Mouse (Mus musculus): ENCODE measurements at regions not wholly inside any gene's neighbourhood (a gene's known extent, or its start where the extent isn't known, plus 50 kb on each side); places are given as distances from the start of the nearest gene placed in this dataset.

DNA sequence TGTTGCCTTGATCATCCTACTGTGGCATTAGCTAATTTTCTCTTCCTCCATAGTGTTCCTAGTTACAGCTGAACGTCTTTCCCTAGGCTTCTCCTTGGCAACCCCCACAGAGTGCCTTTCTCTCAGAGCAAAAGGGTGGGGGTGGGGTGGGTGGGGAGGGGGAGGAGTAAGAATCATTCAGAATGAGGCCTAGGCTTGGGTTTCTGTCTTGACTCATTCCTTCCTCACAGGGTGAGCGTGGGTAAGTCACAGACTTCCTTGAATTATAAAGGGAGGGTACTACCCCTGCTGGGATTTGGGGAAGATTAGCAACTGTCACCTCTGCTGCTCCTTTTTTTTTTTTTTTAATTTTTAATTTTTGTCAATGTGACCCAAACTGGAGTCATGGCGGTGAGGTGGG, 114.5 kb downstream of the Dhx35 start:
- DNase-seq (ENCODE audit: low spot score) = no peak

GRCm38 (mm10) chr2:158910325-158910724, 115.7 kb downstream of the Dhx35 start:
- DNase-seq (ENCODE audit: low spot score) = no peak

DNA sequence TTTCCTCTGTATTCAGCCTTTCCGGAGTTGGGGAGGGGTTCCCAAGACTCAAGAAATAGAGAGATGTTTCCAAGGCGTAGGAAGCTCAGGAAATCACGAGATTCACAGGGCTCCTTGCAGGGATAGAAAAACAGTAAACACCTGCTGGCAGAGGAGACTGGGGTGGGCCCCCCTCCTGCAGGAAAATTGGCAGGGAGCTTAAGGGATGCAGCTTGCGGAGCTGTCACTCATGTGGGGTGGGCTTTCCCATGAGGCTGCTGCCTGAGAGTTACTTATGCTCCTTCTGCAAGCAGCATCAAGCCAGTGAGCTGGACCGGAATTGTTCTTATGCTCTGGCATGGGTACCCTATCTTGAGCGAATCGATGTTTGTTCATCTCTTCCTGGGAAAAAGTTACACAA, 116.6 kb downstream of the Dhx35 start:
- DNase-seq (ENCODE audit: low spot score) = no peak

GRCm38 (mm10) chr2:158912631-158913258, 118.1 kb downstream of the Dhx35 start:
- DNase-seq (ENCODE audit: low spot score) = no peak

DNA sequence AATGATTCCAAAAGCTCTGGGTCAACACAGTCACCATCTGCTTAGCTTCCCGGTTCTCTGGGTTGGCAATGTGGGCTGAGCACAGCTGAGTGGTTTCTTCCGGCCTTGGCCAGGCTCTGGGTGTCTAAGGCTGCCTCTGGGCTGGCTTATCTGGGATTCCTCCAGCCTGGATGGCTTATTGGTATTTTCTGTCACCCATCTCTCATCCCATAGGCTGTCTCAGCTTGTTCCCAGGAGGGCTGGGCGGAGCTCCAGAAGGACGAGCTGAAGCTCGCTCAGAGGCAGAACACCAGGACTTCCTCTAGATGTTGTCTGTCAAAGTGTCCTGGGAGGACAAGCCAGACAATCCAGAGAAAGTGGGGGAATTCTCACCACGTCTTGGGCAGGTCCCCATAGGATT, 122.8 kb downstream of the Dhx35 start:
- DNase-seq (ENCODE audit: low spot score) = no peak

GRCm38 (mm10) chr2:158918312-158918711, 123.7 kb downstream of the Dhx35 start:
- DNase-seq (ENCODE audit: low spot score) = no peak

- DNase-seq (ENCODE audit: low spot score) = no peak
These were observed 127.0 kb downstream of the Dhx35 start for GRCm38 (mm10) chr2:158921342-158922255.

DNA sequence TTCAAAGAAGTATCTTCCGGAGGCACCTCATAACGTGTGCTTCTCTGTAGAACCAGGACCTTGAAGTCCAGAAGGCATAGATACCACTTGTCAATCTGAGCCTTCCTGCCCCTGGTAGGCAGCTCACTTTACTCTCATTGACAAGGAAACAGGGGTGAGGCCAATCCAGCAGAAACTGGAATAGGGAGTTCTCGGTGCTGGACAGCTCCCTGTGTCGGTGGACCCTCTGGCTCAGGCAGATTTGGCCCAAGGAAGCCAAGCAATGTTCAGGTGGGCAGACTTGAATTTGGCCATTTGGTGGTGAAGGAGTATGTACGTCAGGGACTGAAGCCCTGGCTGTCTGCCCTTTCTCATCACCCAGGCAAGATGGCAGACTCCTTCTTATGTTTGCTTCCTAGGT, 128.2 kb downstream of the Dhx35 start:
- DNase-seq (ENCODE audit: low spot score) = no peak

DNA sequence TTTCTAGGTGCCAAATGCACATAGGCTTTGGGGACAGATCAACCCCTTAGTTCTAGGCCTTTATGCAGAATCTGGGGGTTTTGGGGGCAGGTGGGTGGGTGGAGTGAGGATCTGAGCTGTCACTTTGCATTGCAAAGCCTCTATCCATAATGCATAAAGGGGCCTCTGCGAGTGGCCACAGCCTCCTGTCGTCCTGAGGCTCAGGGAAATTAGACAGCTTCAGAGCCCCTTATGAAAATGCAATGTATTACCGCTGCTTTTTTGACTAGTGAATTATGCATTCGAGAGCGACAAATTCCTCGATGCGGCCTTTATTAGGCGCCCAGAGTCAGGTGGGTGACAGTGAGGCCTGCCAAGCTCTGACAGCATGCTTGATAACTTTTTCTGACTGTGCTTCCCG, 134.9 kb downstream of the Dhx35 start:
- DNase-seq (ENCODE audit: low spot score) = no peak

DNA sequence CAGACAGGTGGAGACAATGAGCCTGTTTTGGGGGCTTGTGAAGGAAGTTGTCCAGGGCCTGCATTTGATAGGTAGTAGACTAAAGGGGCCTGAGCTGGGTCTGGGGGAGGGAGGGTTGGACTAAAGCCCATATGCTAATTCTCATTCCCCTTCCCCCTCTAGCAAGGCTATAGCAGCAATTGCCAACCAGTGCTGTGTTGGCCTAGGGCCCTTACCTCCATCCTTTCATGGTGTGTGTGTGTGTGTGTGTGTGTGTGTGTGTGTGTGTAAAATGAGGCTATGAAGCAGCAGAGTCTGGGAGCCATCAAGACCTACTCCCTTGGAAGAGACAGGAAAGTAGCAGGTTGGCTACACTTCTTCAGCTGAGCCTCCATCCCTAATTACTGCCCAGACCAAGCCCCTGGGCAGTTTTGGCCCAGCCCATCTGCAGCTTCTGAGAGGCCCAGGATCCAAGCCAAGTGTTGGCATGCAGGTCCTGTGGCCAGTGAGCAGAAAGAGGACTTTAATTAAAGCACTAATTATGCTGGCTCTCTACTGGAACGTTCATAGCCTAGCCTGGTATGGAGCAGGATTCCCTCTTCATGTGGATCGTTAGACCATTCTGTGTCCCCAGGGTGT, 143.4 kb downstream of the Dhx35 start:
- no peak for DNase-seq (ENCODE audit: low spot score)

DNA sequence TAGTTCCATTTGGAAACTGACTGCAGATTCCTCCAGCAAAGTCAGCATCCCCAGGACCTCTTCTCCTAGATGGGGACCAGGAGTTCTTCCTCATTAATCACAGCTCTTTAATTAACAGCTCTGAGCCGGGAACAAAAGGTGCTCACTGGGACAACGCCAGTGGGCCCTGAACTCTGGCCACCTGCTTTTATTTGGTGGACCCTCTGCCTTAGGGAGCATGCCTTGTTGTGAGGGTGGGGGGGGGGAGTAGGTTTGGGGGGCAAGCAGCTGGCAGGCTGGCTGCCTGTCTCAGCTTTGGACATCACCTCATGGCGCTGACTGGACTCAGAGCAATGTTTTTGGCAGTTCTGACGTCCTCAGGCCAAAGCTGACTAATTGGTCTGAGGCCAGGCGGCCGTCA, 154.8 kb downstream of the Dhx35 start:
- DNase-seq (ENCODE audit: low spot score) = no peak

- DNase-seq (ENCODE audit: low spot score) = no peak
These were observed 156.5 kb downstream of the Dhx35 start for GRCm38 (mm10) chr2:158951061-158951460.

- no peak for DNase-seq (ENCODE audit: low spot score)
These were observed 162.3 kb downstream of the Dhx35 start for GRCm38 (mm10) chr2:158956888-158957287.

DNA sequence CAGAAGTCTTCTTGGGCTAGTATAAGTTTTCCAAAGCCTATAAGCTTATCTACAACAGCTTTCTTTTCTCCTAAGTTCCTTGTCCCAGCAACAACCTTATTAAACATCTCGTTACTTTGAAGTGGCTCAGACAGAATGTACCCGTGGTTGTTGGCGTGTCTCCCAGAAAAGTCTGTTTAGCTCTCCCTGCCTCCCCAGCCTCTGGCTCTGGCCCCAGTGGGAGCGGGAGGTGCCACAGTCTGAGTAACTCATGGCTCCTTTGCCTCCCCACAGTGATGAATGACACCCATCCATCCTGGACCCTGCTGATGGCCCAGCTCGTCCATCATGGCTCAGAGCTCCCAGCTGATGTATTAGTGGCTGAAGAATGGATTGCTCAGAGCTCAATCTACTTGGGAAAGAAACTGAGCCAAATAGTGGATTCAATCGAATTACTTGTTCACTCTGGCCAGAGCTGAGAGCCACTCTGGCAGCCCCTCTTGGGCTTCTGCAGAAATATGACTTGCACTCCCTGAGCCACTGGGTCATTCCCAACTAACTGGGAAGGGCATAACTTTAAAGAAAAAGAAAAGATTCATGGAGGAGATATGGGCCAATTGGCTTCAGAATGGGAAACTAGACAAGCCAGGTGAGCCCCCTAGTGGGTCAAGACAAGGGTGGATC, 170.5 kb downstream of the Dhx35 start:
- DNase-seq (ENCODE audit: low spot score) = peak; percentile 60

DNA sequence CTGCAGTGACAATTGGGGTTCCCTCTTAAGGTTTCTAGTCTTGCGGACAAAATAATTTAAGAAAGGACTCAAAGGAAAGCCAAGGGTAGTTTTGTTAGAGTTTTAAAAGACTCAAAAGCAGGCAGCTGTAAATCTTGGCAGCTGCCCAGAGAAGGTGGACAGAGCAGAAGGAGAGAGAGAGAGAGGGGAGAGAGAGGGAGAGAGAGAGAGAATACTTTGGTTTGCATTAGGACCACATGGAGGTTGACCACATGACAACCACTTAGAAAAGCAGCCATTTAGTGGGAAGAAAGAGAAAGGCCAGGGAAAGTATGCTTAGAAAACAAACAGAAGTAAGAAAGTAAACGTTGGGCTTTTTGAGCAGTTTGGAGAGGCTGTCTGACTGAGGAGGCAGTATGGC, 177.6 kb downstream of the Dhx35 start:
- DNase-seq (ENCODE audit: low spot score) = no peak

GRCm38 (mm10) chr2:158985529-158986148, 191.0 kb downstream of the Dhx35 start:
- DNase-seq (ENCODE audit: low spot score) = no peak

DNA sequence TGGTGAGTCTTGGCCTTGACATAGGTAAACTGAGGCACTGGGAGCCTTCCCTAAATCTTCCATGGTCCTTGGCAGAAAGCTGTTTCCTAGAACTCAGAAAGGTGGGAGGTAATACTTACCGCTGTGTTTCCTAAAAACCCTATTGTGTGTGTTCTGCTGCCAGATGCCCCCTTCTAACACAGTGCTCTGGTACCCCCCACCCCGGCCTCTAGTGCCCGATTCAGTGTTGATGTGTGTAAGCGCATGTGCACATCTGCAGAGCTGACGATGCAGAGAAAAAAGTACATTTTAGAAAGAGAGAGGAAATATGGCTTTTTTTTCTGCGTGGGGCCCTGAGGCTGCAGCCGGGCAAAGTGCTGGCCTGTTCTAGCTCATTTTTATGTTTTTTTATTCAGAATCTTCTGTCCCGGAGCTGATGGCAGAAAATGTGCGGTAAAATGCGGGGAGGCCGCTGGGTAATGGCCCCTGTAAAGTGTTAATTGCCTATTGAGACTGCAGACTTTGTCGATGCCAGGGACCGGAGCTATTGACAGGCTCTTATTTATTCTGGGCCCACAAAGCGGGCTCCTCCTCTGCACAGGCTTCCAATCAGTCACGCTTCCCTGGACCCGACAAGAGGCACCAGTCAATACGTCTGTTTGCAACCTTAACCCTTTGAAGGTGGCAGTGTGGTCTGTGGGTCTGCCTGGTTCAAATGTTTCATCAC, 208.0 kb downstream of the Dhx35 start:
- DNase-seq (ENCODE audit: low spot score) = no peak

- DNase-seq (ENCODE audit: low spot score) = no peak
These were observed 208.5 kb downstream of the Dhx35 start for GRCm38 (mm10) chr2:159003187-159003497.

GRCm38 (mm10) chr2:159004417-159004816, 209.8 kb downstream of the Dhx35 start:
- DNase-seq (ENCODE audit: low spot score) = no peak

GRCm38 (mm10) chr2:159012725-159013124, 218.1 kb downstream of the Dhx35 start:
- DNase-seq (ENCODE audit: low spot score) = no peak

GRCm38 (mm10) chr2:159014553-159014952, 219.9 kb downstream of the Dhx35 start:
- DNase-seq (ENCODE audit: low spot score) = no peak

Measured in layer of hippocampus, adult 9-10 months (tissue).